Mouse (Mus musculus): Measurements from ENCODE around the gene Slc2a1. TPM values are rescaled to one million over a fixed set of nuclear protein-coding genes. Genes with fewer than 3 reads are reported as not detected.

The Slc2a1 gene
- polyA plus RNA-seq, 1 experiment from 2014 or later: 293 TPM

DNA sequence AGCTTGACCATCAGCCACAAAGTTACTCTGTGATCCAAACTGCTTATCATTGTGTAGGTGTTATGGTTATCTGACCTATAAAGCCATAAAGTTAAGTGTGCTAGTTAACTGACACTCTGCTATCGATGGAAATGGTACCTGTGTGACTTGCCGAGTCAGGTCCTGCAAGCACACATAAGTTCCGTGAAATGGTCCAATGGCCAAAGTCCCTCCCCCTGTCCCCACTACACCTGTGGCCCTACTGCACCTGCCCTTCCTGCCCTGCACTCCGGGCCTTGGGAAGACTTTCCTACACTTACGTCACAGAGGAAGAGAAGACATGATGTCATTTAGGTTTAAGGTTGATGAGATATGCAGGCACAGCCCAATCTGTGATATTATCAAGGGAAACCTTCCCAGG is 38.8 kb downstream of the Slc2a1 start:
- ATAC-seq (ENCODE audit: insufficient read depth): no peak
- H3K27ac ChIP-seq (replicated peaks): no peak overlapping the region
- H3K36me3 ChIP-seq (replicated peaks): no peaks in the 10 kb centered on the region
- H3K4me1 ChIP-seq (replicated peaks): peaks cover 3% of the 10 kb centered on the region; the same call in 1 of the 2 replicates
- peaks cover 29% of the 10 kb centered on the region for H3K27me3 ChIP-seq
- H3K4me3 ChIP-seq (replicated peaks): no peak overlapping the region
- no peak overlapping the region for H3K9ac ChIP-seq
- WGBS (ENCODE audit: insufficient replicate concordance): 71% methylated on average over 5 of the region's 5 CpGs
- H3K4me2 ChIP-seq: no peak overlapping the region
- H3K9me3 ChIP-seq (replicated peaks): no peaks in the 10 kb centered on the region

GRCm38 (mm10) chr4:119148741-119149140 is 40.2 kb downstream of the Slc2a1 start:
- H3K36me3 ChIP-seq (replicated peaks): no peaks in the 10 kb centered on the region
- no peak for ATAC-seq (ENCODE audit: insufficient read depth)
- no peak overlapping the region for H3K4me2 ChIP-seq
- no peak overlapping the region for H3K27ac ChIP-seq (replicated peaks)
- H3K9me3 ChIP-seq (replicated peaks): no peaks in the 10 kb centered on the region
- H3K9ac ChIP-seq: no peak overlapping the region
- peaks cover 18% of the 10 kb centered on the region for H3K27me3 ChIP-seq
- no peak overlapping the region for H3K4me3 ChIP-seq (replicated peaks)
- H3K4me1 ChIP-seq (replicated peaks): no peaks in the 10 kb centered on the region
- 56% methylated on average over 11 of the region's 11 CpGs for WGBS (ENCODE audit: insufficient replicate concordance)

- 17% methylated on average over 2 of the region's 2 CpGs for WGBS (ENCODE audit: insufficient replicate concordance)
- Histone ChIP-seq H3K4me3 (replicated peaks) (no peak overlapping the region), H3K36me3 (replicated peaks) (no peaks in the 10 kb centered on the region), H3K9me3 (replicated peaks) (no peaks in the 10 kb centered on the region), H3K27ac (replicated peaks) (no peak overlapping the region), H3K4me2 (no peak overlapping the region), H3K27me3 (peaks cover 7% of the 10 kb centered on the region; the same call in 1 of the 2 replicates), H3K9ac (no peak overlapping the region), H3K4me1 (replicated peaks) (no peaks in the 10 kb centered on the region)
- no peak for ATAC-seq (ENCODE audit: insufficient read depth)
These were observed 48.7 kb downstream of the Slc2a1 start for GRCm38 (mm10) chr4:119157186-119157585.

- WGBS (ENCODE audit: insufficient replicate concordance): 70% methylated on average over 5 of the region's 5 CpGs
- no peak overlapping the region for H3K4me2 ChIP-seq
- no peaks in the 10 kb centered on the region for H3K36me3 ChIP-seq (replicated peaks)
- H3K4me3 ChIP-seq (replicated peaks): no peak overlapping the region
- H3K4me1 ChIP-seq (replicated peaks): no peaks in the 10 kb centered on the region
- ATAC-seq (ENCODE audit: insufficient read depth): no peak
- no peak overlapping the region for H3K9ac ChIP-seq
- H3K27me3 ChIP-seq: peaks cover 7% of the 10 kb centered on the region; the same call in 1 of the 2 replicates
- no peaks in the 10 kb centered on the region for H3K9me3 ChIP-seq (replicated peaks)
- H3K27ac ChIP-seq (replicated peaks): no peak overlapping the region
These were observed 49.4 kb downstream of the Slc2a1 start for GRCm38 (mm10) chr4:119157891-119158290.

DNA sequence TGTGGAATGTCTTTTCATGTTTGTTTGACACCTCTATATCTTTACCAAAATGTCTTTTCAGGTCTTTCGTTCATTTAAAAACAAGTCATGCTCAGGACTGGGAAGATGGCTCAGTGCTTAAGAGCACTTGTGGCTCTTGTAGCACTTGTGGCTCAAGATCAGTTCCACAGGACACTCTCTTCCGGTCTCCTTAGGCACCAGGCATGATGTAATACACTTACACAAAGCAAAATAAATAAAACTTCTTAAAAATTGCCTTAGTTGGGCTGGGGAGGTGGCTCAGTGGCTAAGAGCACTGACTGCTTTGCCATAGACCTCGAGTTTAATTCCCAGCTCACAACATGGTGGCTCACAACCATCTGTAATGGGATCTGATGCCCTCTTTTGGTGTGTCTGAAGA is 52.8 kb downstream of the Slc2a1 start:
- Histone ChIP-seq H3K4me1 (replicated peaks) (no peaks in the 10 kb centered on the region), H3K27me3 (no peaks in the 10 kb centered on the region), H3K9me3 (replicated peaks) (no peaks in the 10 kb centered on the region), H3K36me3 (replicated peaks) (no peaks in the 10 kb centered on the region), H3K27ac (replicated peaks) (no peak overlapping the region), H3K4me3 (replicated peaks) (no peak overlapping the region), H3K9ac (no peak overlapping the region), H3K4me2 (no peak overlapping the region)
- 66% methylated on average over 3 of the region's 3 CpGs for WGBS (ENCODE audit: insufficient replicate concordance)
- ATAC-seq (ENCODE audit: insufficient read depth): no peak

DNA sequence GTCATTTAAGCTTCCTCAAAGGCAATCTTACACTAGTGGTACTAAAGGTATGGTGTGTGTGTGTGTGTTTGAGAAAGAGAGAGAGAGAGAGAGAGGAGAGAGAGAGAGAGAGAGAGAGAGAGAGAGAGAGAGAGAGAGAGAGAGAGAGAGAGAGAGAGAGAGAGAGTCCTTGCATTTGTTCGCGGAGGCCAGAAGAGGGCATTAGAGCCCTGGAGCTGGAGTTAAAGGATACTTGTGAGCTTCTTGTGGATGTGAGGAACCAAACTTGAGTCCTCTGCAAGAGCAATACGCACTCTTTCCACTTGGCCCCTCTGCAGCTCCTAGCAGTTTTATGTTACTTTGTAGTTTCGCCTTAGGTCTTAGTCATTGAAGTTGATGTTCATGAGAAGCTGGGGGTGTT is 54.5 kb downstream of the Slc2a1 start:
- Histone ChIP-seq H3K4me1 (replicated peaks) (peaks cover 6% of the 10 kb centered on the region; the same call in 1 of the 2 replicates), H3K9me3 (replicated peaks) (no peaks in the 10 kb centered on the region), H3K27me3 (no peaks in the 10 kb centered on the region), H3K4me2 (no peak overlapping the region), H3K4me3 (replicated peaks) (no peak overlapping the region), H3K36me3 (replicated peaks) (no peaks in the 10 kb centered on the region), H3K9ac (no peak overlapping the region), H3K27ac (replicated peaks) (no peak overlapping the region)
- no peak for ATAC-seq (ENCODE audit: insufficient read depth)
- WGBS (ENCODE audit: insufficient replicate concordance): 75% methylated on average over 4 of the region's 4 CpGs

DNA sequence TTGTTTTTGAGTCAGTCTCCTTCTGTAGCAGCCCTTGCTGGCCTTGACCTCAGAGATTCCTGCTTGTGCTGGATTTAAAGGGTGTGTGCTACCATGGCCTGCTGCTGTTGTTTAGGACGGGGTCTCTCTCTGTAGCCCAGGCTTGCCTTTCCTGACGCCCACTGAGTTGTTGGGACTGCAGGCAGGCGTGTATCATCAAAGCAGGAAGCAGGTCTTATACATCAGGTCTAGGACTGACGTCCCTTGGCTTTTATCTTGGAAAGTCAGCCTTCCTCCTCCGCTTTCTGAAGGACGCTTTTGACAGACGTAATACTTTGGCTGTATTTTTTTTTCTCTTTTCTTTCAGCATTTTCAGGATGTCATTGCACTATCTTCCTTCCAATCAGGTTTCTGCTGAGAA is 57.4 kb downstream of the Slc2a1 start:
- 24% methylated on average over 7 of the region's 7 CpGs for WGBS (ENCODE audit: insufficient replicate concordance)
- Histone ChIP-seq H3K27me3 (no peaks in the 10 kb centered on the region), H3K9ac (no peak overlapping the region), H3K27ac (replicated peaks) (no peak overlapping the region), H3K4me1 (replicated peaks) (peaks cover 6% of the 10 kb centered on the region; the same call in 1 of the 2 replicates), H3K9me3 (replicated peaks) (no peaks in the 10 kb centered on the region), H3K36me3 (replicated peaks) (peaks cover 17% of the 10 kb centered on the region), H3K4me2 (no peak overlapping the region), H3K4me3 (replicated peaks) (no peak overlapping the region)
- peak; percentile 25; the same call in 1 of the 2 replicates for ATAC-seq (ENCODE audit: insufficient read depth)

- peaks cover 17% of the 10 kb centered on the region for H3K36me3 ChIP-seq (replicated peaks)
- H3K27me3 ChIP-seq: no peaks in the 10 kb centered on the region
- H3K9ac ChIP-seq: no peak overlapping the region
- no peak for ATAC-seq (ENCODE audit: insufficient read depth)
- H3K4me2 ChIP-seq: no peak overlapping the region
- H3K27ac ChIP-seq (replicated peaks): no peak overlapping the region
- no peak overlapping the region for H3K4me3 ChIP-seq (replicated peaks)
- no peaks in the 10 kb centered on the region for H3K9me3 ChIP-seq (replicated peaks)
- peaks cover 6% of the 10 kb centered on the region; the same call in 1 of the 2 replicates for H3K4me1 ChIP-seq (replicated peaks)
- 64% methylated on average over 4 of the region's 4 CpGs for WGBS (ENCODE audit: insufficient replicate concordance)
These were observed 58.6 kb downstream of the Slc2a1 start for GRCm38 (mm10) chr4:119167068-119167467.

- Histone ChIP-seq H3K4me3 (replicated peaks) (no peak overlapping the region), H3K27ac (replicated peaks) (no peak overlapping the region), H3K9me3 (replicated peaks) (no peaks in the 10 kb centered on the region), H3K4me2 (no peak overlapping the region), H3K4me1 (replicated peaks) (peaks cover 9% of the 10 kb centered on the region), H3K9ac (no peak overlapping the region), H3K36me3 (replicated peaks) (peaks cover 17% of the 10 kb centered on the region), H3K27me3 (no peaks in the 10 kb centered on the region)
- WGBS (ENCODE audit: insufficient replicate concordance): 2% methylated on average over 4 of the region's 4 CpGs
- ATAC-seq (ENCODE audit: insufficient read depth): no peak
These were observed 59.2 kb downstream of the Slc2a1 start for GRCm38 (mm10) chr4:119167663-119168062.

GRCm38 (mm10) chr4:119172919-119173650 is 64.6 kb downstream of the Slc2a1 start:
- 24% methylated on average over 18 of the region's 18 CpGs for WGBS (ENCODE audit: insufficient replicate concordance)
- no peaks in the 10 kb centered on the region for H3K9me3 ChIP-seq (replicated peaks)
- H3K27me3 ChIP-seq: no peaks in the 10 kb centered on the region
- peak overlapping the region; percentile 83 for H3K27ac ChIP-seq (replicated peaks)
- peaks cover 29% of the 10 kb centered on the region for H3K4me1 ChIP-seq (replicated peaks)
- H3K36me3 ChIP-seq (replicated peaks): peaks cover 43% of the 10 kb centered on the region
- H3K9ac ChIP-seq: peak overlapping the region; percentile 94
- peak overlapping the region; percentile 84 for H3K4me3 ChIP-seq (replicated peaks)
- H3K4me2 ChIP-seq: peak overlapping the region; percentile 92
- ATAC-seq (ENCODE audit: insufficient read depth): no peak

DNA sequence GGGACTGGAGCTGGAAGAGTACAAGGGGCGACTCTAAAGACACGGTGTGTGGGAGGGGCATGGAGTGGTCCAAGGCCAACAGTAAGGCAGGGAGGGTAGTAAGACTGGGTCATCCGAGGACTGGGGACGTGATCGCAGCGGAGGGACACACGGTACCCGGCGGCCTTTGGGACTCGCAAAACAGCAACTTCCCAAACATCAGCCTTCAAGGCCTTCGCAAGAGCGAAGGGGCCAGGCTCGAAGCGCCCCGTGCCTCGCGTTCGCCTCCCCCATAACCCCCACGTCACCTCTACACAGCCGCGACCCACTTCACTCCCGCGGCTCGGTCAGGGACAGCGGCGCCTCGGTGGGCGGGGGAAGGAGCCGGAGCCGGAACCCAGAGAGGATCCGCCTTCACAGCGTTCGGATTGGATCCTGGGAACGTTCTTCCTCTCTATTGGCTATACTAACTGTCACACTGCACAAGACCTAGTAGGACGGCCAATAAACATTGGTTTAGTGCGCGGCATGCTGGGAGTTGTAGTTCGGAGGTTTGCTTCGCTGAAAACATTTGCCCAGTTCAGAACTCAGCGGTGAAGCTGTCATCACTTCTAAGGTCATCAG is 65.4 kb downstream of the Slc2a1 start, which contains the start of gene Zfp691:
TSS of gene Zfp691 (minus strand) at position 345 of the 603 bp plus-strand sequence.
- H3K9ac ChIP-seq: peak within 1 kb of the TSS; percentile 94
- under 1% methylated on average over 40 of the region's 40 CpGs for WGBS (ENCODE audit: insufficient replicate concordance)
- H3K4me2 ChIP-seq: peak within 1 kb of the TSS; percentile 92
- H3K27ac ChIP-seq (replicated peaks): peak within 1 kb of the TSS; percentile 83
- no peaks in the 10 kb centered on the region for H3K27me3 ChIP-seq
- H3K4me1 ChIP-seq (replicated peaks): peaks cover 38% of the 10 kb centered on the region
- peaks cover 45% of the 10 kb centered on the region for H3K36me3 ChIP-seq (replicated peaks)
- ATAC-seq (ENCODE audit: insufficient read depth): peak; percentile 99
- no peaks in the 10 kb centered on the region for H3K9me3 ChIP-seq (replicated peaks)
- peak within 1 kb of the TSS; percentile 84 for H3K4me3 ChIP-seq (replicated peaks)

All from liver, embryonic 15.5 days (tissue).